Mouse (Mus musculus) thymus, adult 2 months (tissue): Measurements from ENCODE around the gene Csf2rb.

Source experiments
- CTCF ChIP-seq: fragments of 200-500 bp; IDR thresholded peaks from 2 replicates; pipeline ENCODE4 v1.5.1; 2012; ENCODE audit warnings: mild to moderate bottlenecking, control low read depth, low read length, moderate library complexity, borderline replicate concordance; ENCODE audit not compliant: control insufficient read depth, poor library complexity, insufficient read depth; ENCODE audit errors: extremely low read depth
- POLR2A ChIP-seq: fragments of 200-500 bp; IDR thresholded peaks from 2 replicates; pipeline ENCODE4 v1.6.1; 2012; ENCODE audit warnings: mild to moderate bottlenecking, low read length, control low read depth, moderate library complexity; ENCODE audit not compliant: control insufficient read depth, poor library complexity, insufficient read depth; ENCODE audit errors: extremely low read depth

DNA sequence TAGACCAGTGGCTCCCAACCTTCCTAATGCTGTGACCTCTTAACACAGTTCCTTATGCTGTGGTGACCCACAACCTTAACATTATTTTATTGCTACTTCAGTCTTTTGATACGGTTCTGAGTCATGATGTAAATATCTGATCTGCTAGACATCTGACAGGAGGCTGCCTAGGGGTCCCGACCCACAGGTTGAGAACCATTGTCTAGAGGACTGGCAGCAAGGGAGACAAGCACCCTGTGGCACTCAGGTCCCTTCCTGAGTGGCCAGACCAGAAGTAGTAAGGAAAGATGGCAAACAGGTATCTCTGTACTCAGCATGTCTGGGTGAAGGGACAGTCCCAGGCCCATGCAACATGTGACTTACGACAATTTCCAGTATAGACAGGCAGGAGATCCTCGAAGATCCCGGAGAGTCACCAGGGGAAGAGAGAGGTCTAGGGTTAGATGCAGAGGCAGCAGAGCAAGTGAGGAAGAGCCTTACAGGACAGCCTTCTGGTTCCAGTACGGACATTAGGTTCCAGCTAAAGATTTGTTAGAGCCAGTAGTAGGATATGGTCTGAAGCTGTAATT is 21.8 kb upstream of the Csf2rb start:
- TF ChIP-seq POLR2A: no peak
- TF ChIP-seq CTCF: no peak
